Mouse (Mus musculus) liver, postnatal 0 days (tissue): ENCODE measurements around the gene Shc2.
A peak's percentile ranks its signal among the peaks of the same experiment; 100 is the strongest.

Experiments used
- CTCF ChIP-seq: sonication (generic); IDR thresholded peaks from 2 replicates; pipeline ENCODE4 v1.5.1; 2016; ENCODE audit warnings: antibody characterized with exemption, low read depth
- EP300 ChIP-seq: IDR thresholded peaks from 2 replicates; pipeline ENCODE4 v1.6.1; 2016; ENCODE audit warnings: antibody characterized with exemption, low read depth, mild to moderate bottlenecking

DNA sequence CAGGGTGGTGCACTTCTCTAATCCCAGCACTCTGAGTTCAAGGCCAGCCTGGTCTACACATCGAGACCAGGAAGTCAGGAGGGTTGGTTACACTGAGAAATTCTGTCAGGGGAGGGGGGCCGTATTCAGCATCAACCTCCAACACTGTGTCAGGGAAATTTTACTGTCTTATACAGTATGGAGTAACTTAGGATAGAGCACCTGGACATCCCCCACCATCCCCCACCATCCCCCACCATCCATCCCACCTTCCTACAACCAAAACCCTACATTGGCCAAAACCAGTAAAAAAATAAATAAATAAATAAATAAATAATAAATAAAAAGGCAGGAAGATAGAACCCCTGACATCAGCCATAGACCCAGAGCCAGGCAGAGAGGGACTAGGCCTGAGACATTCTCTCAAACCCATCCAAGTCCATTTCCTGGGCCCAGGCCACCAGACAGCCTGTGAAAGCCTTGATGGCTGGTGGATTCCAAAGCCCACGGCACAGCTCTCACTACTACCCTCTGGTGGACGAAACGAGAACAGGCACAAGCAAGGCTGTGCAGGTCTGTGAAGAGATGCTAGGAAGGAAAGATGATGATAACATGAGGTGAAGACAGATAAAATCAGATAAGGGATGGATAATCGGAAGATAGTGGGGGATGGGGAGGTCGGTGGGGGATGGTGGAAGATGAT, 11.5 kb upstream of the Shc2 start:
- TF ChIP-seq CTCF: peak; percentile 97
- no peak for TF ChIP-seq EP300
